Mouse (Mus musculus): Measurements from ENCODE around the gene Rhox3f. TPM values are rescaled to one million over a fixed set of nuclear protein-coding genes. Genes with fewer than 3 reads are reported as not detected.

The Rhox3f gene
- not detected in 2 replicates for polyA plus RNA-seq (2012; rRNA removed; ENCODE audit: low replicate concordance)

GRCm38 (mm10) chrX:37580692-37581091, at the start of gene Rhox3f:
Gene Rhox3f (plus strand): TSS chrX:37580992.

GRCm38 (mm10) chrX:37541719-37542118, 39.1 kb upstream of the Rhox3f start, which contains the start of gene Rhox3e:
Gene Rhox3e (plus strand): TSS chrX:37542019.

GRCm38 (mm10) chrX:37557112-37557511, 23.7 kb upstream of the Rhox3f start, which contains the start of gene Rhox4e:
Gene Rhox4e (plus strand): TSS chrX:37557412.

GRCm38 (mm10) chrX:37571105-37571504, 9.7 kb upstream of the Rhox3f start, which contains the start of gene Rhox2f:
Gene Rhox2f (plus strand): TSS chrX:37571405.

GRCm38 (mm10) chrX:37607604-37608003, 26.8 kb downstream of the Rhox3f start, which contains the start of gene Rhox4f:
Gene Rhox4f (minus strand): TSS chrX:37607704.

GRCm38 (mm10) chrX:37628512-37628911, 47.7 kb downstream of the Rhox3f start, which contains the start of gene Rhox3g:
Gene Rhox3g (minus strand): TSS chrX:37628612.

Other genes with a start within 250 kb of the Rhox3f start
- not detected in 2 replicates for gene Rhox3a2, start 201.0 kb upstream of the Rhox3f start, polyA plus RNA-seq (2012; rRNA removed; ENCODE audit: low replicate concordance)
- gene Rhox4a2, start 190.1 kb upstream of the Rhox3f start, polyA plus RNA-seq (2012; rRNA removed; ENCODE audit: low replicate concordance): not detected in 2 replicates
- gene Rhox2b, start 168.9 kb upstream of the Rhox3f start, polyA plus RNA-seq (2012; rRNA removed; ENCODE audit: low replicate concordance): not detected in 2 replicates
- gene Rhox4b, start 148.5 kb upstream of the Rhox3f start, polyA plus RNA-seq (2012; rRNA removed; ENCODE audit: low replicate concordance): not detected in 2 replicates
- not detected in 2 replicates for gene Rhox2c, start 127.3 kb upstream of the Rhox3f start, polyA plus RNA-seq (2012; rRNA removed; ENCODE audit: low replicate concordance)
- gene Rhox3c, start 122.4 kb upstream of the Rhox3f start, polyA plus RNA-seq (2012; rRNA removed; ENCODE audit: low replicate concordance): not detected in 2 replicates
- not detected in 2 replicates for gene Rhox4c, start 100.7 kb upstream of the Rhox3f start, polyA plus RNA-seq (2012; rRNA removed; ENCODE audit: low replicate concordance)
- not detected in 2 replicates for gene Rhox2d, start 87.6 kb upstream of the Rhox3f start, polyA plus RNA-seq (2012; rRNA removed; ENCODE audit: low replicate concordance)
- not detected in 2 replicates for gene Rhox4d, start 66.6 kb upstream of the Rhox3f start, polyA plus RNA-seq (2012; rRNA removed; ENCODE audit: low replicate concordance)
- gene Rhox2e, start 50.5 kb upstream of the Rhox3f start, polyA plus RNA-seq (2012; rRNA removed; ENCODE audit: low replicate concordance): not detected in 2 replicates
- not detected in 2 replicates for gene Rhox3e, start 39.0 kb upstream of the Rhox3f start, polyA plus RNA-seq (2012; rRNA removed; ENCODE audit: low replicate concordance)
- gene Rhox4e, start 23.6 kb upstream of the Rhox3f start, polyA plus RNA-seq (2012; rRNA removed; ENCODE audit: low replicate concordance): not detected in 2 replicates
- gene Rhox2f, start 9.6 kb upstream of the Rhox3f start, polyA plus RNA-seq (2012; rRNA removed; ENCODE audit: low replicate concordance): not detected in 2 replicates
- gene Rhox4f, start 26.7 kb downstream of the Rhox3f start, polyA plus RNA-seq (2012; rRNA removed; ENCODE audit: low replicate concordance): not detected in 2 replicates
- not detected in 2 replicates for gene Rhox3g, start 47.6 kb downstream of the Rhox3f start, polyA plus RNA-seq (2012; rRNA removed; ENCODE audit: low replicate concordance)
- not detected in 2 replicates for gene Rhox2g, start 62.5 kb downstream of the Rhox3f start, polyA plus RNA-seq (2012; rRNA removed; ENCODE audit: low replicate concordance)
- gene Rhox4g, start 70.3 kb downstream of the Rhox3f start, polyA plus RNA-seq (2012; rRNA removed; ENCODE audit: low replicate concordance): not detected in 2 replicates
- not detected in 2 replicates for gene Rhox3h, start 87.8 kb downstream of the Rhox3f start, polyA plus RNA-seq (2012; rRNA removed; ENCODE audit: low replicate concordance)
- gene Rhox2h, start 92.3 kb downstream of the Rhox3f start, polyA plus RNA-seq (2012; rRNA removed; ENCODE audit: low replicate concordance): not detected in 2 replicates
- gene Rhox5, start 223.8 kb downstream of the Rhox3f start, polyA plus RNA-seq (2012; rRNA removed; ENCODE audit: low replicate concordance): not detected in 2 replicates
- gene Rhox6, start 245.9 kb downstream of the Rhox3f start, polyA plus RNA-seq (2012; rRNA removed; ENCODE audit: low replicate concordance): not detected in 2 replicates

Data from mammary gland, adult 2 months (tissue).